Mouse (Mus musculus): Measurements from ENCODE around the gene Pkdrej. TPM values are rescaled to one million over a fixed set of nuclear protein-coding genes. Genes with fewer than 3 reads are reported as not detected.

Gene Pkdrej
- polyA plus RNA-seq, 1 experiment from 2014 or later: 0.03 TPM

GRCm38 (mm10) chr15:85802931-85803330 is 18.6 kb downstream of the Pkdrej start:
- 86% methylated on average over 2 of the region's 2 CpGs for WGBS
- Histone ChIP-seq H3K36me3 (ENCODE audit: control insufficient read depth, insufficient read depth, low read length) (no peaks in the 10 kb centered on the region), H3K4me1 (ENCODE audit: control insufficient read depth, insufficient read depth, low read length) (no peaks in the 10 kb centered on the region), H3K27ac (ENCODE audit: low read depth, low read length) (no peak overlapping the region), H3K9me3 (ENCODE audit: control insufficient read depth, low read length) (no peaks in the 10 kb centered on the region), H3K9ac (replicated peaks; ENCODE audit: low read depth, low read length) (no peak overlapping the region), H3K27me3 (ENCODE audit: control insufficient read depth, insufficient read depth, low read length) (no peaks in the 10 kb centered on the region; the same call in 1 of the 2 replicates), H3K4me2 (ENCODE audit: low read depth, low read length) (no peak overlapping the region), H3K4me3 (ENCODE audit: low read depth, low read length) (no peak overlapping the region)
- ATAC-seq (ENCODE audit: low read depth): no peak

DNA sequence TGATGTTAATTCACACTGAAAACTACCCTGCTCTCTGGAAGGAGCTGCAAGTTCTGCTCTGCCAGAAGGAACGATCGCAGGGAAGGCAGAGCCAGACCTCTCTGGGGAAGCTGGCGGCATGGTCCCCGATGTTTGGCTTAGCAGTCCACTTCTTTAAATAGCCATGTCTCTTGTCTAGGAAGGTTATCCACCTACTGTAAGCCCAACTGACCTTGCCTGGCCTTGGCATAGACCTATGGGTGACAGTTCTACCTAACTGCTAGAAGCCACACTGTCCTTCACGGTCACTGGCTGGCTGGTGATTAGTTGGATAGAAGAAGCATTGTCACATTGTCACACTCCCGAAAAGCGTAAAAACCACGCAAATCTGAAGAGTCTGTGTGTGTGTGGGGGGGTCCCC is 22.9 kb downstream of the Pkdrej start:
- no peaks in the 10 kb centered on the region; the same call in 1 of the 2 replicates for H3K27me3 ChIP-seq (ENCODE audit: control insufficient read depth, insufficient read depth, low read length)
- H3K36me3 ChIP-seq (ENCODE audit: control insufficient read depth, insufficient read depth, low read length): no peaks in the 10 kb centered on the region
- H3K4me3 ChIP-seq (ENCODE audit: low read depth, low read length): no peak overlapping the region
- H3K9ac ChIP-seq (replicated peaks; ENCODE audit: low read depth, low read length): no peak overlapping the region
- H3K27ac ChIP-seq (ENCODE audit: low read depth, low read length): no peak overlapping the region
- no peak for ATAC-seq (ENCODE audit: low read depth)
- 92% methylated on average over 8 of the region's 8 CpGs for WGBS
- H3K4me2 ChIP-seq (ENCODE audit: low read depth, low read length): no peak overlapping the region
- H3K4me1 ChIP-seq (ENCODE audit: control insufficient read depth, insufficient read depth, low read length): no peaks in the 10 kb centered on the region
- H3K9me3 ChIP-seq (ENCODE audit: control insufficient read depth, low read length): no peaks in the 10 kb centered on the region

- H3K4me2 ChIP-seq (ENCODE audit: low read depth, low read length): no peak overlapping the region
- no peak overlapping the region for H3K4me3 ChIP-seq (ENCODE audit: low read depth, low read length)
- no peak for ATAC-seq (ENCODE audit: low read depth)
- no peak overlapping the region for H3K9ac ChIP-seq (replicated peaks; ENCODE audit: low read depth, low read length)
- H3K27me3 ChIP-seq (ENCODE audit: control insufficient read depth, insufficient read depth, low read length): no peaks in the 10 kb centered on the region; the same call in 1 of the 2 replicates
- WGBS: 79% methylated on average over 6 of the region's 6 CpGs
- H3K27ac ChIP-seq (ENCODE audit: low read depth, low read length): no peak overlapping the region
- H3K9me3 ChIP-seq (ENCODE audit: control insufficient read depth, low read length): no peaks in the 10 kb centered on the region
- no peaks in the 10 kb centered on the region for H3K36me3 ChIP-seq (ENCODE audit: control insufficient read depth, insufficient read depth, low read length)
- H3K4me1 ChIP-seq (ENCODE audit: control insufficient read depth, insufficient read depth, low read length): no peaks in the 10 kb centered on the region
Observed at GRCm38 (mm10) chr15:85795516-85795915, 26.0 kb downstream of the Pkdrej start.

DNA sequence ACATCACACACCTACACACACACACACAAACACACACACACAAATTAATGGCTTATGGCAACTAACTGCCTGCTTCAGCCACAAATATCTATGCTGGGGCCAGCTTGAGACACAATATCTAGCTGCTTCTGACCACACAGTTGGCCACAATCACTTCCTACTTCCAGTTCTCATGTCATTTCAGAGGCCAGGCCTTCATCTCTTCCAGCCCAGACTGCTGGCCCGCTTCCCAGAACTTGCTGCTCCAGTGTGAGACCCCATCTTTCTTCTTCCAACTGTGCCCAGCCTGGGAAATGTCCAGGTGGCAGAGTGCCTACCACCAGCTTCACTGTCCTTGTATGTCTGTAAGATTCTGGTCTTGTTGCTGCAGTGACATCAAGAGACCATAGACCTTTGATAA is 28.7 kb downstream of the Pkdrej start:
- no peak for ATAC-seq (ENCODE audit: low read depth)
- no peak overlapping the region for H3K9ac ChIP-seq (replicated peaks; ENCODE audit: low read depth, low read length)
- H3K4me1 ChIP-seq (ENCODE audit: control insufficient read depth, insufficient read depth, low read length): no peaks in the 10 kb centered on the region
- 79% methylated on average over 1 of the region's 1 CpGs for WGBS
- no peaks in the 10 kb centered on the region for H3K36me3 ChIP-seq (ENCODE audit: control insufficient read depth, insufficient read depth, low read length)
- no peaks in the 10 kb centered on the region for H3K9me3 ChIP-seq (ENCODE audit: control insufficient read depth, low read length)
- no peaks in the 10 kb centered on the region for H3K27me3 ChIP-seq (ENCODE audit: control insufficient read depth, insufficient read depth, low read length)
- no peak overlapping the region for H3K4me2 ChIP-seq (ENCODE audit: low read depth, low read length)
- H3K4me3 ChIP-seq (ENCODE audit: low read depth, low read length): no peak overlapping the region
- no peak overlapping the region for H3K27ac ChIP-seq (ENCODE audit: low read depth, low read length)

GRCm38 (mm10) chr15:85791449-85791848 is 30.1 kb downstream of the Pkdrej start:
- Histone ChIP-seq H3K4me2 (ENCODE audit: low read depth, low read length) (no peak overlapping the region), H3K27ac (ENCODE audit: low read depth, low read length) (no peak overlapping the region), H3K4me1 (ENCODE audit: control insufficient read depth, insufficient read depth, low read length) (no peaks in the 10 kb centered on the region), H3K27me3 (ENCODE audit: control insufficient read depth, insufficient read depth, low read length) (no peaks in the 10 kb centered on the region), H3K36me3 (ENCODE audit: control insufficient read depth, insufficient read depth, low read length) (no peaks in the 10 kb centered on the region), H3K9me3 (ENCODE audit: control insufficient read depth, low read length) (no peaks in the 10 kb centered on the region), H3K4me3 (ENCODE audit: low read depth, low read length) (no peak overlapping the region), H3K9ac (replicated peaks; ENCODE audit: low read depth, low read length) (no peak overlapping the region)
- 91% methylated on average over 4 of the region's 4 CpGs for WGBS
- no peak for ATAC-seq (ENCODE audit: low read depth)

- 87% methylated on average over 16 of the region's 16 CpGs for WGBS
- Histone ChIP-seq H3K4me2 (ENCODE audit: low read depth, low read length) (no peak overlapping the region), H3K27me3 (ENCODE audit: control insufficient read depth, insufficient read depth, low read length) (no peaks in the 10 kb centered on the region), H3K36me3 (ENCODE audit: control insufficient read depth, insufficient read depth, low read length) (no peaks in the 10 kb centered on the region), H3K4me3 (ENCODE audit: low read depth, low read length) (no peak overlapping the region), H3K9me3 (ENCODE audit: control insufficient read depth, low read length) (no peaks in the 10 kb centered on the region), H3K4me1 (ENCODE audit: control insufficient read depth, insufficient read depth, low read length) (no peaks in the 10 kb centered on the region), H3K9ac (replicated peaks; ENCODE audit: low read depth, low read length) (no peak overlapping the region), H3K27ac (ENCODE audit: low read depth, low read length) (no peak overlapping the region)
- no peak for ATAC-seq (ENCODE audit: low read depth)
Observed at GRCm38 (mm10) chr15:85788633-85789032, 32.9 kb downstream of the Pkdrej start.

DNA sequence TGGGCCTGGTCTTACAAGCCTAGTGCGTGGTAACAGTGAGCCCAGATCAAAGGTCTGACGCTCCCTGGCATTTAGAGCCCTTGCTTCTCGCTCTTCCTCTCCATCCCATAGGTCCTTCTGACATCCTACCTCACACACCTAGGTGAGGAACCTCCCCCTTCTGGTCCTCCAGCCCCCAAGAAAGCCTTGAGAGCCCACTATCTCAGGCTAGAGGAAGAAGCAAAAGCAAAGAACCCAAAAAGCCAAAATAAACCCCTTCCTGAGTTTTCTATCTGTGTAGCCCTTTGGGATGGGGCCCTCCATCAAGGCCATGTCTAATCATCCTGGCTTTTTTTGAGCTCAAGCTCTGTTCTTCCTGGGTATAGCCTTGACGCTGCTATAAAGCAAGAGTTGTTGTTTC is 33.5 kb downstream of the Pkdrej start:
- Histone ChIP-seq H3K4me2 (ENCODE audit: low read depth, low read length) (no peak overlapping the region), H3K9ac (replicated peaks; ENCODE audit: low read depth, low read length) (no peak overlapping the region), H3K27me3 (ENCODE audit: control insufficient read depth, insufficient read depth, low read length) (no peaks in the 10 kb centered on the region), H3K9me3 (ENCODE audit: control insufficient read depth, low read length) (no peaks in the 10 kb centered on the region), H3K36me3 (ENCODE audit: control insufficient read depth, insufficient read depth, low read length) (no peaks in the 10 kb centered on the region), H3K4me1 (ENCODE audit: control insufficient read depth, insufficient read depth, low read length) (no peaks in the 10 kb centered on the region), H3K27ac (ENCODE audit: low read depth, low read length) (no peak overlapping the region), H3K4me3 (ENCODE audit: low read depth, low read length) (no peak overlapping the region)
- 98% methylated on average over 4 of the region's 4 CpGs for WGBS
- ATAC-seq (ENCODE audit: low read depth): no peak

- no peaks in the 10 kb centered on the region for H3K4me1 ChIP-seq (ENCODE audit: control insufficient read depth, insufficient read depth, low read length)
- WGBS: 92% methylated on average over 6 of the region's 6 CpGs
Observed at GRCm38 (mm10) chr15:85787482-85787881, 34.1 kb downstream of the Pkdrej start.

GRCm38 (mm10) chr15:85786711-85787110 is 34.8 kb downstream of the Pkdrej start:
- no peak overlapping the region for H3K9ac ChIP-seq (replicated peaks; ENCODE audit: low read depth, low read length)
- H3K9me3 ChIP-seq (ENCODE audit: control insufficient read depth, low read length): no peaks in the 10 kb centered on the region
- WGBS: 76% methylated on average over 5 of the region's 5 CpGs
- no peaks in the 10 kb centered on the region for H3K4me1 ChIP-seq (ENCODE audit: control insufficient read depth, insufficient read depth, low read length)
- no peak for ATAC-seq (ENCODE audit: low read depth)
- H3K27ac ChIP-seq (ENCODE audit: low read depth, low read length): no peak overlapping the region
- H3K36me3 ChIP-seq (ENCODE audit: control insufficient read depth, insufficient read depth, low read length): no peaks in the 10 kb centered on the region
- no peaks in the 10 kb centered on the region for H3K27me3 ChIP-seq (ENCODE audit: control insufficient read depth, insufficient read depth, low read length)
- H3K4me3 ChIP-seq (ENCODE audit: low read depth, low read length): no peak overlapping the region
- H3K4me2 ChIP-seq (ENCODE audit: low read depth, low read length): no peak overlapping the region

More at GRCm38 (mm10) chr15:85787482-85787881, 34.1 kb downstream of the Pkdrej start:
- H3K4me3 ChIP-seq (ENCODE audit: low read depth, low read length): no peak overlapping the region
- H3K27me3 ChIP-seq (ENCODE audit: control insufficient read depth, insufficient read depth, low read length): no peaks in the 10 kb centered on the region
- no peaks in the 10 kb centered on the region for H3K9me3 ChIP-seq (ENCODE audit: control insufficient read depth, low read length)
- H3K9ac ChIP-seq (replicated peaks; ENCODE audit: low read depth, low read length): no peak overlapping the region
- no peaks in the 10 kb centered on the region for H3K36me3 ChIP-seq (ENCODE audit: control insufficient read depth, insufficient read depth, low read length)
- no peak overlapping the region for H3K4me2 ChIP-seq (ENCODE audit: low read depth, low read length)
- H3K27ac ChIP-seq (ENCODE audit: low read depth, low read length): no peak overlapping the region
- no peak for ATAC-seq (ENCODE audit: low read depth)

GRCm38 (mm10) chr15:85784341-85784740 is 37.2 kb downstream of the Pkdrej start:
- Histone ChIP-seq H3K4me2 (ENCODE audit: low read depth, low read length) (no peak overlapping the region), H3K27me3 (ENCODE audit: control insufficient read depth, insufficient read depth, low read length) (no peaks in the 10 kb centered on the region), H3K4me1 (ENCODE audit: control insufficient read depth, insufficient read depth, low read length) (no peaks in the 10 kb centered on the region), H3K27ac (ENCODE audit: low read depth, low read length) (no peak overlapping the region), H3K36me3 (ENCODE audit: control insufficient read depth, insufficient read depth, low read length) (no peaks in the 10 kb centered on the region), H3K9ac (replicated peaks; ENCODE audit: low read depth, low read length) (no peak overlapping the region), H3K4me3 (ENCODE audit: low read depth, low read length) (no peak overlapping the region), H3K9me3 (ENCODE audit: control insufficient read depth, low read length) (no peaks in the 10 kb centered on the region)
- 85% methylated on average over 3 of the region's 3 CpGs for WGBS
- ATAC-seq (ENCODE audit: low read depth): no peak

Data from neural tube, embryonic 14.5 days (tissue).